Mouse (Mus musculus) CH12.LX (cell line): ENCODE results near the gene Arhgef28.

Experiments used
- CTCF ChIP-seq, 2 experiments: IDR thresholded peaks in 1 of 2; conservative IDR thresholded peaks in 1 of 2; 2 replicates each; pipeline ENCODE4 v1.5.1; 2011 to 2012; ENCODE audit warnings: low read depth in 2 of 2, low read length in 2 of 2, improper control_type of control experiment in 1 of 2, inconsistent platforms in 1 of 2, mild to moderate bottlenecking in 1 of 2, moderate library complexity in 1 of 2
- E2F4 ChIP-seq: IDR thresholded peaks from 2 replicates; pipeline ENCODE4 v1.6.1; 2011; ENCODE audit warnings: low read depth, low read length, improper control_type of control experiment; ENCODE audit not compliant: insufficient replicate concordance
- ELF1 ChIP-seq: IDR thresholded peaks from 2 replicates; pipeline ENCODE4 v1.6.1; 2014; ENCODE audit warnings: low read depth, mild to moderate bottlenecking, inconsistent platforms, low read length, improper control_type of control experiment
- EP300 ChIP-seq: IDR thresholded peaks from 2 replicates; pipeline ENCODE4 v1.6.1; 2011; ENCODE audit warnings: low read length, improper control_type of control experiment
- GABPA ChIP-seq: IDR thresholded peaks from 2 replicates; pipeline ENCODE4 v1.6.1; 2012; ENCODE audit warnings: low read depth, low read length, improper control_type of control experiment, inconsistent platforms; ENCODE audit not compliant: insufficient replicate concordance
- IRF4 ChIP-seq: IDR thresholded peaks from 2 replicates; pipeline ENCODE4 v1.6.1; 2014; ENCODE audit warnings: low read depth, mild to moderate bottlenecking, inconsistent platforms, low read length, improper control_type of control experiment
- KAT2A ChIP-seq: IDR thresholded peaks from 2 replicates; pipeline ENCODE4 v1.6.1; 2012; ENCODE audit warnings: low read length, improper control_type of control experiment, inconsistent platforms; ENCODE audit not compliant: insufficient replicate concordance
- MEF2A ChIP-seq: IDR thresholded peaks from 2 replicates; pipeline ENCODE4 v1.6.1; 2014; ENCODE audit warnings: low read depth, mild to moderate bottlenecking, inconsistent platforms, low read length, improper control_type of control experiment, borderline replicate concordance
- NRF1 ChIP-seq: IDR thresholded peaks from 2 replicates; pipeline ENCODE4 v1.6.1; 2014; ENCODE audit warnings: low read depth, mild to moderate bottlenecking, inconsistent platforms, low read length, improper control_type of control experiment, moderate library complexity
- POLR2A ChIP-seq: IDR thresholded peaks from 2 replicates; pipeline ENCODE4 v1.6.1; 2011; ENCODE audit warnings: low read depth, mild to moderate bottlenecking, improper control_type of control experiment, low read length
- RAD21 ChIP-seq: IDR thresholded peaks from 2 replicates; pipeline ENCODE4 v1.6.1; 2011; ENCODE audit warnings: low read depth, mild to moderate bottlenecking, low read length, improper control_type of control experiment, moderate library complexity
- TCF12 ChIP-seq: IDR thresholded peaks from 2 replicates; pipeline ENCODE4 v1.6.1; 2014; ENCODE audit warnings: low read depth, mild to moderate bottlenecking, inconsistent platforms, low read length, improper control_type of control experiment
- ZC3H11A ChIP-seq: IDR thresholded peaks from 2 replicates; pipeline ENCODE4 v1.6.1; 2012; ENCODE audit warnings: low read depth, mild to moderate bottlenecking, inconsistent platforms, low read length, improper control_type of control experiment

GRCm38 (mm10) chr13:98094332-98094731, 111.9 kb downstream of the Arhgef28 start:
- TF ChIP-seq KAT2A (no peak), GABPA (no peak), POLR2A (no peak), RAD21 (no peak), TCF12 (no peak), MEF2A (no peak), E2F4 (no peak), NRF1 (no peak), ELF1 (no peak), CTCF (conservative IDR thresholded peaks at IDR 0.05 in 1 of 2, IDR thresholded peaks at IDR 0.05 in 1 of 2; ENCODE audit: low read depth in 2 of 2, low read length in 2 of 2) (no peak), IRF4 (no peak), EP300 (no peak), ZC3H11A (no peak)
